Mouse (Mus musculus) E14TG2a.4 (cell line): Measurements from ENCODE around the gene Ephb2.

ENCODE experiments used
- CTCF ChIP-seq: conservative IDR thresholded peaks from 2 replicates; pipeline ENCODE4 v1.5.1; 2014; ENCODE audit warnings: low read length
- NANOG ChIP-seq: IDR thresholded peaks from 2 replicates; pipeline ENCODE4 v1.6.1; 2014; ENCODE audit warnings: borderline replicate concordance, low read length, mixed read lengths
- POU5F1 ChIP-seq: IDR thresholded peaks from 2 replicates; pipeline ENCODE4 v1.6.1; 2014; ENCODE audit warnings: low read length, borderline replicate concordance

GRCm38 (mm10) chr4:136801463-136801862 lies 34.3 kb downstream of the Ephb2 start:
- TF ChIP-seq CTCF (no peak), POU5F1 (no peak), NANOG (no peak)
